Mouse (Mus musculus) midbrain, embryonic 13.5 days (tissue): ENCODE data around the gene Slc9c1. TPM values are rescaled to one million over a fixed set of nuclear protein-coding genes. Genes with fewer than 3 reads are reported as not detected.

Source experiments
- ATAC-seq: fragments of 200-750 bp; cut with Nextera tagmentation; 2 replicates; pipeline ENCODE4 v1.8.0; 2017; ENCODE audit warnings: mild to moderate bottlenecking, moderate TSS enrichment, moderate library complexity
- H3K27ac ChIP-seq: fragments of 300-500 bp; sonication (generic); 2 replicates; pipeline ENCODE4 v1.5.1; 2015; ENCODE audit warnings: inconsistent platforms, mild to moderate bottlenecking, moderate library complexity
- H3K27me3 ChIP-seq: fragments of 300-500 bp; sonication (generic); 2 replicates; pipeline ENCODE4 v1.6.1; 2015; ENCODE audit warnings: mild to moderate bottlenecking, inconsistent platforms
- H3K36me3 ChIP-seq: fragments of 300-500 bp; sonication (generic); 2 replicates; pipeline ENCODE4 v1.6.1; 2015; ENCODE audit warnings: mild to moderate bottlenecking, inconsistent platforms
- H3K4me1 ChIP-seq: fragments of 300-500 bp; sonication (generic); replicated peaks from 2 replicates; pipeline ENCODE4 v1.6.1; 2015; ENCODE audit warnings: inconsistent platforms
- H3K4me2 ChIP-seq: fragments of 300-500 bp; sonication (generic); replicated peaks from 2 replicates; pipeline ENCODE4 v1.6.1; 2015; ENCODE audit warnings: moderate library complexity, mild to moderate bottlenecking, inconsistent platforms
- H3K4me3 ChIP-seq: fragments of 300-500 bp; sonication (generic); replicated peaks from 2 replicates; pipeline ENCODE4 v1.5.1; 2015; ENCODE audit warnings: mild to moderate bottlenecking, inconsistent platforms
- H3K9ac ChIP-seq: fragments of 300-500 bp; sonication (generic); replicated peaks from 2 replicates; pipeline ENCODE4 v1.6.1; 2015; ENCODE audit warnings: mild to moderate bottlenecking, inconsistent platforms
- H3K9me3 ChIP-seq: fragments of 300-500 bp; sonication (generic); 2 replicates; pipeline ENCODE4 v1.6.1; 2016; ENCODE audit warnings: mild to moderate bottlenecking, inconsistent platforms
- WGBS: fragments of 180-500 bp; shearing (Covaris S2); methylation state at CpG from one replicate; pipeline ENCODE4 v1.1.7; 2015; 5-methylcytosine and 5-hydroxymethylcytosine counted together
- polyA plus RNA-seq: library from polyadenylated mRNA; unstranded; fragments of >200 nt; fragmentation: Nextera tagmentation; extraction: Ambion mirVana; gene quantifications from 2 replicates; pipeline ENCODE4 v1.2.1, GENCODE M21; 2015

Gene Slc9c1
- polyA plus RNA-seq, 1 experiment from 2014 or later = not detected

GRCm38 (mm10) chr16:45582512-45582911 lies 47.4 kb downstream of the Slc9c1 start:
- Histone ChIP-seq H3K27ac (no peak overlapping the region), H3K4me2 (no peak overlapping the region), H3K27me3 (no peaks in the 10 kb centered on the region), H3K9me3 (no peaks in the 10 kb centered on the region), H3K4me1 (no peaks in the 10 kb centered on the region), H3K9ac (no peak overlapping the region), H3K36me3 (no peaks in the 10 kb centered on the region), H3K4me3 (no peak overlapping the region)
- ATAC-seq = no peak
- WGBS = 33% methylated on average over 2 of the region's 2 CpGs

GRCm38 (mm10) chr16:45593656-45594055 lies 58.5 kb downstream of the Slc9c1 start:
- Histone ChIP-seq H3K36me3 (no peaks in the 10 kb centered on the region), H3K27ac (no peak overlapping the region), H3K27me3 (no peaks in the 10 kb centered on the region), H3K9ac (no peak overlapping the region), H3K9me3 (no peaks in the 10 kb centered on the region), H3K4me3 (no peak overlapping the region), H3K4me1 (peaks cover 5% of the 10 kb centered on the region; the same call in 1 of the 2 replicates), H3K4me2 (no peak overlapping the region)
- ATAC-seq = peak; percentile 80; the same call in 1 of the 2 replicates
- WGBS = 28% methylated on average over 1 of the region's 1 CpGs

GRCm38 (mm10) chr16:45595494-45595893 lies 60.4 kb downstream of the Slc9c1 start:
- Histone ChIP-seq H3K4me2 (no peak overlapping the region), H3K4me3 (no peak overlapping the region), H3K36me3 (no peaks in the 10 kb centered on the region), H3K9ac (no peak overlapping the region), H3K9me3 (no peaks in the 10 kb centered on the region), H3K27ac (no peak overlapping the region), H3K4me1 (peaks cover 5% of the 10 kb centered on the region; the same call in 1 of the 2 replicates), H3K27me3 (no peaks in the 10 kb centered on the region)
- ATAC-seq = no peak

GRCm38 (mm10) chr16:45608481-45608954 lies 73.4 kb downstream of the Slc9c1 start:
- no peaks in the 10 kb centered on the region for H3K36me3 ChIP-seq
- no peak for ATAC-seq
- no peaks in the 10 kb centered on the region for H3K4me1 ChIP-seq
- no peak overlapping the region for H3K9ac ChIP-seq
- no peaks in the 10 kb centered on the region; the same call in 1 of the 2 replicates for H3K27me3 ChIP-seq
- H3K4me2 ChIP-seq = no peak overlapping the region
- H3K9me3 ChIP-seq = no peaks in the 10 kb centered on the region
- WGBS = 57% methylated on average over 4 of the region's 4 CpGs
- no peak overlapping the region for H3K4me3 ChIP-seq
- no peak overlapping the region for H3K27ac ChIP-seq

DNA sequence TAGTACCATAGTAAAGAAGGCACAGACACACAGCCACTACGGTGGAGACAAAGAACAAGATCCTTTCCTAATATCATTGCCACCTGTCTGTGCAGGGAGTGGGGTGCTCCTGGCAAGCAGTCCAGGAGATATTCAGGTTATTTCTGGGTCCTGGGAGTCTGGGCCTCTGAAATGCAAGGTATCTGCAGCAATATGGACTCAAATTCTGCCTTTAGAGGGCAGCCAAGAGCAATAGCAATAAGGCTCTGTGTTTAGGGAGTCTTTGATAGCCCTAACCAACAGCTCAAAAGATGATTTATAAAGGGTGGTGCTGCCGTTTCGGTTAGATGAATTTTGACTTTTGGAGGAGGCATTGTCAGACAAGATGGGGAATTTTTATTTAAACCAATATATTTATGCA lies 74.2 kb downstream of the Slc9c1 start:
- no peaks in the 10 kb centered on the region for H3K36me3 ChIP-seq
- H3K27me3 ChIP-seq = no peaks in the 10 kb centered on the region; the same call in 1 of the 2 replicates
- no peak overlapping the region for H3K27ac ChIP-seq
- no peak overlapping the region for H3K9ac ChIP-seq
- H3K4me3 ChIP-seq = no peak overlapping the region
- no peaks in the 10 kb centered on the region for H3K4me1 ChIP-seq
- H3K9me3 ChIP-seq = no peaks in the 10 kb centered on the region
- no peak overlapping the region for H3K4me2 ChIP-seq
- 82% methylated on average over 3 of the region's 3 CpGs for WGBS
- ATAC-seq = no peak

DNA sequence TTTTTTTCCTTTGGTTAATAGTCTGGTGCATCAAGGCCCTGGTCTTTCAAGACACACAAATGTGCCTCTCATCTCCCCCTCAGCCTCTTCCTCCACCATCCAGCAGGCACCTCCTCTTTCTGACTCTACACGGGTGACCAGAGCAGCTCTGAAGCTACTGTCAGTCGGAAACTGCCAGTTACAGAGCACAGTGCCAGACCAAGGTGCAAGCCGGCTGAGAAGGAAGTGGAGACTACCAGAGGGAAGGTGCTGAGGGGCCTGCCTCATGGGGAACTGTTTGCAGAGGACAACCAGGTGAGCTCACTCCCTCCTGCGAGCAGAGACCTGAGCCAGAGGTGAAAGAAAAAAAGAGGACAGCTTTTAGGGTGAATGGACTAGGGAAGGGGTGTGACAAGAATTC lies 75.2 kb downstream of the Slc9c1 start, which contains the start of gene Gcsam:
Gene Gcsam (plus strand): TSS at position 114 of the 400 bp plus-strand sequence.
- H3K9me3 ChIP-seq = no peaks in the 10 kb centered on the region
- no peak within 1 kb of the TSS for H3K4me2 ChIP-seq
- H3K36me3 ChIP-seq = no peaks in the 10 kb centered on the region
- H3K4me3 ChIP-seq = no peak within 1 kb of the TSS
- no peak within 1 kb of the TSS for H3K27ac ChIP-seq
- no peak for ATAC-seq
- H3K4me1 ChIP-seq = no peaks in the 10 kb centered on the region
- 82% methylated on average over 4 of the region's 4 CpGs for WGBS
- H3K9ac ChIP-seq = no peak within 1 kb of the TSS
- H3K27me3 ChIP-seq = no peaks in the 10 kb centered on the region; the same call in 1 of the 2 replicates

DNA sequence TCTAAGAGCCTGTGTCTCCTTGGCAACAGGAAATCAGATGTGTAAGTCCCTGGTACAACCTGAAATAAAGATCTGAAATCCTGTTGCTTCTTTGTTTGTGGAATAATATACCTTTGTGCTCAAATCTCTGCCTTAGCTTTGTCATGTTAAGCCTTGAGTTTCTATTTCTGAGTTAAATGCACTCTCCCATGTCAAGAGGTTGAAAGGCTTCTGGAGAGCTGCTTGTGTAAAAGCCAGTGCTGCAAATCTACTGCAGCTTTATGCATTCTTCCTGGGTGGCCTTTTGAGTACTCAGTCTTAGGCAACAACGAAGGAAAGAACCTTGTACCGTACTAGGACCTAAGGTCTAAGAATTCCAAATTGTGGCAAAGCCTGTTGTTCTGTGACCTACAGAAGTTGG lies 78.1 kb downstream of the Slc9c1 start:
- no peaks in the 10 kb centered on the region for H3K9me3 ChIP-seq
- WGBS = 57% methylated on average over 2 of the region's 2 CpGs
- no peak overlapping the region for H3K27ac ChIP-seq
- H3K9ac ChIP-seq = no peak overlapping the region
- H3K4me3 ChIP-seq = no peak overlapping the region
- ATAC-seq = no peak
- no peaks in the 10 kb centered on the region for H3K27me3 ChIP-seq
- no peak overlapping the region for H3K4me2 ChIP-seq
- no peaks in the 10 kb centered on the region for H3K4me1 ChIP-seq
- no peaks in the 10 kb centered on the region for H3K36me3 ChIP-seq

DNA sequence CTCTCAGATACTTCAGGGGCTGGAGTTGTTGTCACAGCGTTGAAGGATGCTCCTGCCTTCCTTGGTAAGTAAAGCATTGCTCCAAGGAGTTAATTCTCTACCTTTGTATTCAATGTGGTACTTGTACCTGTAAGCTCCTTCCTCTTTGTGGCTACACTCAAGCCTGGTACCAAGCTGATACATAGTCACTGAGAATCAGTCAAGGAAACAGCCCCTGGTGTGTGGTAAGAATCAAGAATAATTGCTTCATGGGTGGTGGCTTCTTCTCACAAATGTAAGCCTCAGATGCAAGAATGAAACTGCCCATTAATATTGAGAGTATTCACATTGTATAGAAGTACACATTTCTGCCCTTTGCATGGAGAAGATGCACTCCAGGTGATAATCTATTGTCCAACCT lies 80.8 kb downstream of the Slc9c1 start:
- H3K27ac ChIP-seq = no peak overlapping the region
- 94% methylated on average over 1 of the region's 1 CpGs for WGBS
- ATAC-seq = no peak
- no peak overlapping the region for H3K4me2 ChIP-seq
- no peaks in the 10 kb centered on the region for H3K27me3 ChIP-seq
- H3K9me3 ChIP-seq = no peaks in the 10 kb centered on the region
- H3K36me3 ChIP-seq = no peaks in the 10 kb centered on the region
- no peaks in the 10 kb centered on the region for H3K4me1 ChIP-seq
- H3K4me3 ChIP-seq = no peak overlapping the region
- no peak overlapping the region for H3K9ac ChIP-seq

DNA sequence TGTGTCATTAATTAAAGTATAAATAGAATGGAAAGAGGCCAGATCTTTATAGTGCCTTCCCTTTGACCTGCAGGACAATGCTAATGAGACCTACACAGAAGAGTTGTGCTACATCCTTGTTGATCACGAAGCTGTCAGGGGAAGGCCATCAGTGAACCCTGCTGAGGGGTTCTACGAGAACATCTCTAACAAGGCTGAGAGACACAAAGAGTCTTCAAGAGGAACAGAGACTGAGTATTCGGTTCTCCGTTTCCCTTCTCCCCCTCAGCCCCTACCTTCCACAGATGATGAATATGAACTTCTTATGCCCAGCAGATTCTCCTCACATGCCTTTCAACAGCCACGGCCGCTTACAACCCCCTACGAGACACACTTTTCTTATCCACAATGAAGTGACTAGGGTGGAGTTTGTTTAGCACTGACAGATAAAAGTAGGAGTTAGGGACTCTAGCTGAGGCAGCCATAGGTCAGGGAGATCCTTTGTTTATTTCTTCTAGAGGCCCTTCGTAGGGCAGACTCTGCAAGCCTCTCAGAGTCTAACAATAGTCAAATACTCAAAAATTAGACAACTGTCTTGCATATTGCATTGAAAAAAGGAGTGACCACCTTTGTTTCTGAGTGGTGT lies 84.8 kb downstream of the Slc9c1 start:
- Histone ChIP-seq H3K4me2 (no peak overlapping the region), H3K27me3 (no peaks in the 10 kb centered on the region), H3K9ac (no peak overlapping the region), H3K9me3 (no peaks in the 10 kb centered on the region), H3K4me1 (no peaks in the 10 kb centered on the region), H3K36me3 (no peaks in the 10 kb centered on the region), H3K27ac (no peak overlapping the region), H3K4me3 (no peak overlapping the region)
- 77% methylated on average over 8 of the region's 8 CpGs for WGBS
- ATAC-seq = no peak

- Histone ChIP-seq H3K27ac (no peak overlapping the region), H3K9me3 (no peaks in the 10 kb centered on the region), H3K4me3 (no peak overlapping the region), H3K36me3 (no peaks in the 10 kb centered on the region), H3K4me1 (no peaks in the 10 kb centered on the region), H3K4me2 (no peak overlapping the region), H3K9ac (no peak overlapping the region), H3K27me3 (no peaks in the 10 kb centered on the region)
- WGBS = 94% methylated on average over 4 of the region's 4 CpGs
- no peak for ATAC-seq
These were observed 88.1 kb downstream of the Slc9c1 start for GRCm38 (mm10) chr16:45623230-45623629.

DNA sequence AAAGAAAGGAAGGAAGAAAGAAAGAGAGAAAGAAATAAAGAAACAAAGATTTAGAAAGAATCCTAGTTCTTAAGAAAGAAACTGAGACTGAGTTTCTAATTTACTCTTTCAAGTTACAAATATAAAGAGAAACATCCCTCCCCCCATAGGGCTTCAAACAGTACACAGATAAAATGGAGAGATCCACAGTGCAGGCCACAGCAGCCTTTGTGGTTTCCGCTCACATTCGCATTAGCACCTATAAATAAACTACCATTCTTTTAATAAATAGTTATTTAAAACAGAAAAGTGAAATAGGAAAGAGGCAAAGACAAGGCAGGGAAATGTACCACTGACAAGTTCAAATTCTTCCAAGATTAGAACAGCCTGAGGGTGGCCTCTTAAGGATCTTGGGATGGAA lies 89.7 kb downstream of the Slc9c1 start:
- no peak overlapping the region for H3K9ac ChIP-seq
- no peak overlapping the region for H3K4me2 ChIP-seq
- H3K27ac ChIP-seq = no peak overlapping the region
- no peak overlapping the region for H3K4me3 ChIP-seq
- 90% methylated on average over 2 of the region's 2 CpGs for WGBS
- ATAC-seq = no peak
- no peaks in the 10 kb centered on the region for H3K9me3 ChIP-seq
- H3K27me3 ChIP-seq = no peaks in the 10 kb centered on the region
- H3K4me1 ChIP-seq = no peaks in the 10 kb centered on the region
- H3K36me3 ChIP-seq = no peaks in the 10 kb centered on the region

GRCm38 (mm10) chr16:45625342-45625741 lies 90.2 kb downstream of the Slc9c1 start:
- no peak for ATAC-seq

More at GRCm38 (mm10) chr16:45625342-45625741, 90.2 kb downstream of the Slc9c1 start:
- no peaks in the 10 kb centered on the region for H3K27me3 ChIP-seq
- no peaks in the 10 kb centered on the region for H3K9me3 ChIP-seq
- no peak overlapping the region for H3K4me2 ChIP-seq
- H3K36me3 ChIP-seq = no peaks in the 10 kb centered on the region
- no peaks in the 10 kb centered on the region for H3K4me1 ChIP-seq
- WGBS = 73% methylated on average over 2 of the region's 2 CpGs
- no peak overlapping the region for H3K27ac ChIP-seq
- H3K9ac ChIP-seq = no peak overlapping the region
- no peak overlapping the region for H3K4me3 ChIP-seq
